Mouse (Mus musculus) layer of hippocampus, postnatal 10 days (tissue): ENCODE data around the gene Dusp2. TPM values are rescaled to one million over a fixed set of nuclear protein-coding genes. Genes with fewer than 3 reads are reported as not detected.

Experiments
- DNase-seq, 2 experiments: peaks; one replicate each; pipeline ENCODE4 v3.0.0; 2021; ENCODE audit warnings: low spot score in 2 of 2
- total RNA-seq, 2 experiments: library from RNA; stranded (reverse); gene quantifications; 2 replicates each; pipeline ENCODE4 v1.2.3; 2021

Dusp2 gene
- total RNA-seq, 2 experiments from 2014 or later, result 3.1 to 3.7 TPM

- DNase-seq, result no peak
Observed at GRCm38 (mm10) chr2:127322671-127323285, 13.2 kb upstream of the Dusp2 start.

GRCm38 (mm10) chr2:127323667-127324066, 12.3 kb upstream of the Dusp2 start:
- DNase-seq, result no peak

- DNase-seq, result no peak
Observed at GRCm38 (mm10) chr2:127324456-127324855, 11.5 kb upstream of the Dusp2 start.

- no peak for DNase-seq
Observed at GRCm38 (mm10) chr2:127328090-127328851, 7.7 kb upstream of the Dusp2 start.

- DNase-seq, result no peak
Observed at GRCm38 (mm10) chr2:127332807-127333570, 3.0 kb upstream of the Dusp2 start.

GRCm38 (mm10) chr2:127333945-127334603, 1.9 kb upstream of the Dusp2 start:
- DNase-seq, result no peak

- DNase-seq, result no peak
Observed at GRCm38 (mm10) chr2:127335078-127335541, 849 bp upstream of the Dusp2 start.

- DNase-seq, result no peak
Observed at GRCm38 (mm10) chr2:127336497-127336832, 506 bp downstream of the Dusp2 start.

GRCm38 (mm10) chr2:127336885-127337284, 926 bp downstream of the Dusp2 start:
- DNase-seq, result no peak

- DNase-seq, result no peak
Observed at GRCm38 (mm10) chr2:127337531-127337930, 1.6 kb downstream of the Dusp2 start.

- DNase-seq, result no peak
Observed at GRCm38 (mm10) chr2:127338012-127338411, 2.1 kb downstream of the Dusp2 start.

- no peak for DNase-seq
Observed at GRCm38 (mm10) chr2:127338416-127338815, 2.5 kb downstream of the Dusp2 start, which contains the start of gene Astl. Gene Astl (plus strand): TSS chr2:127338639.

GRCm38 (mm10) chr2:127338833-127339232, 2.9 kb downstream of the Dusp2 start:
- no peak for DNase-seq

GRCm38 (mm10) chr2:127339262-127339661, 3.3 kb downstream of the Dusp2 start:
- DNase-seq, result no peak

GRCm38 (mm10) chr2:127341159-127341558, 5.2 kb downstream of the Dusp2 start:
- DNase-seq, result peak; percentile 58 to 64

- DNase-seq, result no peak
Observed at GRCm38 (mm10) chr2:127346334-127346733, 10.4 kb downstream of the Dusp2 start.

GRCm38 (mm10) chr2:127347147-127347985, 11.4 kb downstream of the Dusp2 start:
- DNase-seq, result no peak

GRCm38 (mm10) chr2:127353881-127354280, 17.9 kb downstream of the Dusp2 start:
- no peak for DNase-seq

GRCm38 (mm10) chr2:127362459-127363281, 26.7 kb downstream of the Dusp2 start, which contains the start of gene Adra2b:
Gene Adra2b (plus strand): TSS chr2:127363208.
- peak; percentile 89 to 92 for DNase-seq

- no peak for DNase-seq
Observed at GRCm38 (mm10) chr2:127363282-127363652, 27.3 kb downstream of the Dusp2 start.
